Mouse (Mus musculus): ENCODE measurements around the gene Phykpl. TPM values are rescaled to one million over a fixed set of nuclear protein-coding genes. Genes with fewer than 3 reads are reported as not detected.

The Phykpl gene
- polyA plus RNA-seq, 1 experiment, result 7.0 TPM

- H3K27me3 ChIP-seq (ENCODE audit: control insufficient read depth, insufficient read depth, insufficient read length), result no peaks in the 10 kb centered on the region
Observed at GRCm38 (mm10) chr11:51597553-51597952, 13.0 kb downstream of the Phykpl start.

GRCm38 (mm10) chr11:51602253-51602652 is 17.7 kb downstream of the Phykpl start:
- TF ChIP-seq MAX (IDR thresholded peaks at IDR 0.05; ENCODE audit: low read depth) (no peak), POLR2A (IDR thresholded peaks at IDR 0.05; ENCODE audit: insufficient read length, low read depth) (peak; percentile 19)
- no peak overlapping the region for H3K4me3 ChIP-seq
- peaks cover 58% of the 10 kb centered on the region for H3K79me2 ChIP-seq (ENCODE audit: control insufficient read depth, insufficient read depth)
- H3ac ChIP-seq (ENCODE audit: control insufficient read depth, insufficient read length), result no peak overlapping the region
- peaks cover 78% of the 10 kb centered on the region for H3K36me3 ChIP-seq (ENCODE audit: control insufficient read depth, insufficient read depth)
- H3K27me3 ChIP-seq (ENCODE audit: control insufficient read depth, insufficient read depth, insufficient read length), result no peaks in the 10 kb centered on the region
- no peak overlapping the region for H3K4me2 ChIP-seq (ENCODE audit: low read depth)

More at GRCm38 (mm10) chr11:51597553-51597952, 13.0 kb downstream of the Phykpl start:
- Histone ChIP-seq H3K36me3 (ENCODE audit: control insufficient read depth, insufficient read depth) (peaks cover 92% of the 10 kb centered on the region), H3K79me2 (ENCODE audit: control insufficient read depth, insufficient read depth) (peaks cover 20% of the 10 kb centered on the region), H3K4me3 (no peak overlapping the region), H3K4me2 (ENCODE audit: low read depth) (no peak overlapping the region), H3ac (ENCODE audit: control insufficient read depth, insufficient read length) (no peak overlapping the region)
- TF ChIP-seq REST (IDR thresholded peaks at IDR 0.05; ENCODE audit: insufficient read depth, insufficient read length), result no peak
- no peak for TF ChIP-seq CEBPB (IDR thresholded peaks at IDR 0.05; ENCODE audit: insufficient read depth, poor library complexity, severe bottlenecking)
- TF ChIP-seq MAX (IDR thresholded peaks at IDR 0.05; ENCODE audit: low read depth), result no peak
- TF ChIP-seq USF1 (IDR thresholded peaks at IDR 0.05; ENCODE audit: low read depth), result no peak
- no peak for TF ChIP-seq TCF12 (IDR thresholded peaks at IDR 0.05; ENCODE audit: insufficient read depth, poor library complexity, severe bottlenecking)
- no peak for TF ChIP-seq TCF3 (IDR thresholded peaks at IDR 0.05; ENCODE audit: insufficient read length, low read depth)
- TF ChIP-seq POLR2AphosphoS2 (IDR thresholded peaks at IDR 0.05; ENCODE audit: insufficient read length, low read depth), result no peak
- no peak for TF ChIP-seq SRF (IDR thresholded peaks at IDR 0.05; ENCODE audit: control insufficient read depth, insufficient read length, low read depth)
- TF ChIP-seq POLR2A (IDR thresholded peaks at IDR 0.05; ENCODE audit: insufficient read length, low read depth), result no peak
- TF ChIP-seq MYOG (IDR thresholded peaks at IDR 0.05; ENCODE audit: control insufficient read depth in 1 of 3, insufficient read depth in 1 of 3, insufficient read length in 2 of 3, low read depth in 2 of 3), result no peak
- TF ChIP-seq MYOD1 (IDR thresholded peaks at IDR 0.05; ENCODE audit: control insufficient read depth in 1 of 3, insufficient read length in 2 of 3, low read depth in 2 of 3), result no peak
- no peak for TF ChIP-seq E2F4 (IDR thresholded peaks at IDR 0.05; ENCODE audit: insufficient read depth)

- Histone ChIP-seq H3K27me3 (ENCODE audit: control insufficient read depth, insufficient read depth, insufficient read length) (no peaks in the 10 kb centered on the region), H3K4me2 (ENCODE audit: low read depth) (peak overlapping the region; percentile 96), H3K4me3 (peak overlapping the region; percentile 67), H3ac (ENCODE audit: control insufficient read depth, insufficient read length) (peak overlapping the region; percentile 85), H3K36me3 (ENCODE audit: control insufficient read depth, insufficient read depth) (peaks cover 46% of the 10 kb centered on the region), H3K79me2 (ENCODE audit: control insufficient read depth, insufficient read depth) (peaks cover 53% of the 10 kb centered on the region)
- TF ChIP-seq TCF12 (IDR thresholded peaks at IDR 0.05; ENCODE audit: insufficient read depth, poor library complexity, severe bottlenecking) (no peak), TCF3 (IDR thresholded peaks at IDR 0.05; ENCODE audit: insufficient read length, low read depth) (no peak), POLR2AphosphoS2 (IDR thresholded peaks at IDR 0.05; ENCODE audit: insufficient read length, low read depth) (peak; percentile 56), E2F4 (IDR thresholded peaks at IDR 0.05; ENCODE audit: insufficient read depth) (peak; percentile 42), USF1 (IDR thresholded peaks at IDR 0.05; ENCODE audit: low read depth) (no peak), REST (IDR thresholded peaks at IDR 0.05; ENCODE audit: insufficient read depth, insufficient read length) (no peak), MYOD1 (IDR thresholded peaks at IDR 0.05; ENCODE audit: control insufficient read depth in 1 of 3, insufficient read length in 2 of 3, low read depth in 2 of 3) (no peak), MYOG (IDR thresholded peaks at IDR 0.05; ENCODE audit: control insufficient read depth in 1 of 3, insufficient read depth in 1 of 3, insufficient read length in 2 of 3, low read depth in 2 of 3) (peak in 1 of 3 experiments; percentile 16), CEBPB (IDR thresholded peaks at IDR 0.05; ENCODE audit: insufficient read depth, poor library complexity, severe bottlenecking) (no peak), SRF (IDR thresholded peaks at IDR 0.05; ENCODE audit: control insufficient read depth, insufficient read length, low read depth) (no peak), POLR2A (IDR thresholded peaks at IDR 0.05; ENCODE audit: insufficient read length, low read depth) (peak; percentile 54), MAX (IDR thresholded peaks at IDR 0.05; ENCODE audit: low read depth) (no peak)
Observed at GRCm38 (mm10) chr11:51605602-51606446, 21.3 kb downstream of the Phykpl start.

- Histone ChIP-seq H3K79me2 (ENCODE audit: control insufficient read depth, insufficient read depth) (peaks cover 48% of the 10 kb centered on the region), H3K4me3 (peak within 1 kb of the TSS; percentile 67), H3K36me3 (ENCODE audit: control insufficient read depth, insufficient read depth) (peaks cover 39% of the 10 kb centered on the region), H3K4me2 (ENCODE audit: low read depth) (peak within 1 kb of the TSS; percentile 96), H3K27me3 (ENCODE audit: control insufficient read depth, insufficient read depth, insufficient read length) (no peaks in the 10 kb centered on the region), H3ac (ENCODE audit: control insufficient read depth, insufficient read length) (peak within 1 kb of the TSS; percentile 85)
- TF ChIP-seq TCF3 (IDR thresholded peaks at IDR 0.05; ENCODE audit: insufficient read length, low read depth) (no peak), REST (IDR thresholded peaks at IDR 0.05; ENCODE audit: insufficient read depth, insufficient read length) (peak; percentile 10), MYOD1 (IDR thresholded peaks at IDR 0.05; ENCODE audit: control insufficient read depth in 1 of 3, insufficient read length in 2 of 3, low read depth in 2 of 3) (peak in 1 of 3 experiments; percentile 34), CEBPB (IDR thresholded peaks at IDR 0.05; ENCODE audit: insufficient read depth, poor library complexity, severe bottlenecking) (no peak), MAX (IDR thresholded peaks at IDR 0.05; ENCODE audit: low read depth) (no peak), POLR2AphosphoS2 (IDR thresholded peaks at IDR 0.05; ENCODE audit: insufficient read length, low read depth) (peak; percentile 94), POLR2A (IDR thresholded peaks at IDR 0.05; ENCODE audit: insufficient read length, low read depth) (peak; percentile 99), SRF (IDR thresholded peaks at IDR 0.05; ENCODE audit: control insufficient read depth, insufficient read length, low read depth) (no peak), E2F4 (IDR thresholded peaks at IDR 0.05; ENCODE audit: insufficient read depth) (peak; percentile 82), TCF12 (IDR thresholded peaks at IDR 0.05; ENCODE audit: insufficient read depth, poor library complexity, severe bottlenecking) (no peak)
Observed at GRCm38 (mm10) chr11:51606447-51607095, 22.0 kb downstream of the Phykpl start, which contains the start of gene Hnrnpab. TSS of gene Hnrnpab (minus strand) at chr11:51606847.

All from myocyte (in vitro differentiated cells).